Mouse (Mus musculus): Measurements from ENCODE around the gene Asb12.

DNA sequence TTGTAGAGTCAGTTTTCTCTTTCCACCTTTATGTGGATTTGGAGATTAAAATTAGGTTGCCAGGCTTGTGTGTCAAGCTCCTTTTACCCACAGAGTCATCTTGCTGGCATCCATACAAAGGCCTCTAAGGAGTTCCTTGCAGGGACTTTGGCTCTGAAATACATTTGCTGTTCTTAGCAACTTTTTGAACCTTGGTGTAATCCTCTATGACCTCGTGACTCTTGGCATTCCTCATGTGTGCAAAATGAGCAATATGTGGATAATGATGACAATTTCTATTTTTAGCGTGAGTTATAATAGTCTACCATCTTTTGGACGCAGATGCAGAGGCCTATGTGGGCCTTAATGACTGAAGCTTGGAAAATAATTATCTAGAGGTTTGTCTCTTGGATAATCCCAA lies 100.6 kb downstream of the Asb12 start:
- no peak for TF ChIP-seq CTCF (IDR thresholded peaks at IDR 0.05)
- TF ChIP-seq POLR2A (IDR thresholded peaks at IDR 0.05; ENCODE audit: insufficient read depth, low read depth, low read length) = no peak
